Mouse (Mus musculus) spleen, adult 2 months (tissue): ENCODE data around the gene Slc37a3. TPM values are rescaled to one million over a fixed set of nuclear protein-coding genes. Genes with fewer than 3 reads are reported as not detected.

Source experiments
- DNase-seq, 2 experiments: peaks; one replicate each; pipeline versions ENCODE4 v3.0.0 to v3.0.0-alpha.2; 2012 to 2021; ENCODE audit warnings: low spot score in 2 of 2, low read depth in 1 of 2
- H3K27ac ChIP-seq: fragments of 200-500 bp; 2 replicates; pipeline ENCODE4 v1.5.1; 2012; ENCODE audit warnings: low read length, inconsistent platforms; ENCODE audit not compliant: insufficient read depth
- H3K27me3 ChIP-seq: fragments of 200-500 bp; 2 replicates; pipeline ENCODE4 v1.6.1; 2012; ENCODE audit warnings: mild to moderate bottlenecking, moderate library complexity, low read length, inconsistent platforms; ENCODE audit not compliant: control insufficient read depth, insufficient read depth
- H3K36me3 ChIP-seq: fragments of 200-500 bp; 2 replicates; pipeline ENCODE4 v1.6.1; 2012; ENCODE audit warnings: mild to moderate bottlenecking, low read length, inconsistent platforms; ENCODE audit not compliant: control insufficient read depth, insufficient read depth
- H3K4me1 ChIP-seq: fragments of 200-500 bp; 2 replicates; pipeline ENCODE4 v1.6.1; 2011; ENCODE audit warnings: inconsistent platforms; ENCODE audit not compliant: control insufficient read depth, insufficient read depth, insufficient read length
- H3K4me3 ChIP-seq: fragments of 200-500 bp; 2 replicates; pipeline ENCODE4 v1.5.1; 2011; ENCODE audit warnings: mild to moderate bottlenecking, inconsistent platforms; ENCODE audit not compliant: insufficient read depth, insufficient read length; ENCODE audit errors: extremely low read depth
- CTCF ChIP-seq: fragments of 200-500 bp; IDR thresholded peaks from 2 replicates; pipeline ENCODE4 v1.5.1; 2011; ENCODE audit warnings: mild to moderate bottlenecking, inconsistent platforms; ENCODE audit not compliant: insufficient read depth, insufficient read length, insufficient replicate concordance; ENCODE audit errors: extremely low read depth
- POLR2A ChIP-seq: fragments of 200-500 bp; IDR thresholded peaks from 2 replicates; pipeline ENCODE4 v1.6.1; 2011; ENCODE audit warnings: low read depth, low read length, inconsistent platforms
- WGBS: fragments of 180-500 bp; shearing (Covaris S2); methylation state at CpG from one replicate; pipeline ENCODE4 v1.1.7; 2018; 5-methylcytosine and 5-hydroxymethylcytosine counted together
- polyA plus RNA-seq: library from polyadenylated mRNA; depleted of rRNA; stranded (reverse); fragments of >200 nt; gene quantifications from 2 replicates; pipeline ENCODE4 v1.2.3, GENCODE M21; 2012

Slc37a3 gene
- polyA plus RNA-seq, 1 experiment = 10.3 TPM

DNA sequence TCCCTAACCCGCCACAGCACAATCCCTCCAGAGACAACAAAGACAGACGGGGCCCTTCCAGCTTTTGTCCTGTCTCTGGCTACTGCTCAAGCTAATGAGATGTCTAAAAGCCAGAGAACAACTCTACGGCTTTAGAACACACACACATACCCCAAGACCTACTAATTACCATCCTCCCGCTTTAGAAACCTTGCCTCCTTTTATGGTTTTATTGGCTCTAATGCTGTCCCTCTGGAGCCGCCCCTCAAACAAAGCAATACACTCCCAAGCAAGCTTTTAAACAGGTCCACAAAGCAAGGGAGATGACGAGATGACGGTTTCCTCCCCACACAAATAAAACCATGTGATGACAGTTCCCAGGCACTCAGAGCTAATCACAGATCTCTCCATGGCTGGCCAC, 32.0 kb downstream of the Slc37a3 start:
- 92% methylated on average over 7 of the region's 7 CpGs for WGBS
- Histone ChIP-seq H3K27me3 (no peaks in the 10 kb centered on the region), H3K4me3 (no peak overlapping the region), H3K27ac (no peak overlapping the region), H3K36me3 (peaks cover 17% of the 10 kb centered on the region), H3K4me1 (peaks cover 7% of the 10 kb centered on the region)
- no peak for DNase-seq
- TF ChIP-seq POLR2A (no peak), CTCF (no peak)

DNA sequence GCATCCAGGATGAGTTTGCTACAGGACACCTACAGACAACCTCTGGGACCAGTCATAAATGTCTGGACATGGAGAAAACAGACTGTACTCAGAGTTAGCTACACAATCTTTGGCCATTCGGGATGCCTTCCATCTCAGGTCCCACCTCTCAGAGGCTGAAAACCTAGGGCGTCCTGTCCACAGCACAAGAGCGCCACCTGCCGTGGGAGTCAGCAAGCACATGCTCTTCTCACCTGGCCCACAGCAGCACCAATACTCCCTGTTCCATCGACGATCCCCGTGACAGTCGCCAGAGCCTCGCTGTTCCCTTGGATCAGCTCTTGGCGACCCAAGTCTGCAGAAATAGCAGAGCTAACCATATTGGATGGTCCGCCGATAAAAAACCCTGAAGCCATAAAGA, 33.5 kb downstream of the Slc37a3 start:
- Histone ChIP-seq H3K27me3 (no peaks in the 10 kb centered on the region), H3K4me3 (no peak overlapping the region), H3K27ac (no peak overlapping the region), H3K36me3 (peaks cover 12% of the 10 kb centered on the region), H3K4me1 (peaks cover 7% of the 10 kb centered on the region)
- TF ChIP-seq POLR2A (no peak), CTCF (peak; percentile 99)
- DNase-seq = peak; percentile 56 to 79
- 20% methylated on average over 12 of the region's 12 CpGs for WGBS

- WGBS = 51% methylated on average over 2 of the region's 2 CpGs
- Histone ChIP-seq H3K27me3 (no peaks in the 10 kb centered on the region), H3K36me3 (peaks cover 16% of the 10 kb centered on the region), H3K4me1 (peaks cover under 1% of the 10 kb centered on the region; the same call in 1 of the 2 replicates), H3K27ac (no peak overlapping the region), H3K4me3 (no peak overlapping the region)
- no peak for DNase-seq
- TF ChIP-seq POLR2A = no peak
- TF ChIP-seq CTCF = no peak
Observed at GRCm38 (mm10) chr6:39341798-39342197, 35.7 kb downstream of the Slc37a3 start.

DNA sequence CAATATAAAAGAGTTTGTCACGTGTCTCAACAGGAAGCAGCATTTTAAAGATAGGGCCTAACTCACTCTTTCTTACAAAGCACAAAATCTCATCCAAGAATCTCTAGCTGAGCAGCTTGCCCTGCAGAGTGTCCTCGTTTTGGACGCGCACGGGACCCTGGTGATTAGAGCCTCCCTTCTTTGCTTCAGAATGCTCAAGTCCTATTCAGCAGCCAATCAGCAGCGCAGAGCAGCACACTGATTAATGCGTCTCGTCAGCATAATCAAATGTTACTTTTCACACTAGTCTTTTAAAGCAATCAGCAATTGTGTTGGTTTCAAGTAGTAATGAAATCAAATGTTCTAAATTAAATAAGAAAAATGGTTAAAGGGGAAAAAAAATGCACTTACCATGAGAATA, 39.1 kb downstream of the Slc37a3 start:
- H3K27ac ChIP-seq = no peak overlapping the region
- TF ChIP-seq POLR2A = no peak
- no peak for TF ChIP-seq CTCF
- H3K36me3 ChIP-seq = peaks cover 9% of the 10 kb centered on the region; the same call in 1 of the 2 replicates
- peaks cover 2% of the 10 kb centered on the region; the same call in 1 of the 2 replicates for H3K4me1 ChIP-seq
- no peak for DNase-seq
- no peaks in the 10 kb centered on the region for H3K27me3 ChIP-seq
- no peak overlapping the region for H3K4me3 ChIP-seq
- 92% methylated on average over 8 of the region's 8 CpGs for WGBS

GRCm38 (mm10) chr6:39334873-39335272, 42.6 kb downstream of the Slc37a3 start:
- TF ChIP-seq CTCF (no peak), POLR2A (no peak)
- H3K27me3 ChIP-seq = no peaks in the 10 kb centered on the region
- no peak overlapping the region for H3K4me3 ChIP-seq
- no peak for DNase-seq
- 81% methylated on average over 3 of the region's 3 CpGs for WGBS
- H3K27ac ChIP-seq = peak overlapping the region; percentile 53
- peaks cover 9% of the 10 kb centered on the region; the same call in 1 of the 2 replicates for H3K36me3 ChIP-seq
- peaks cover 13% of the 10 kb centered on the region; the same call in 1 of the 2 replicates for H3K4me1 ChIP-seq

GRCm38 (mm10) chr6:39334224-39334623, 43.3 kb downstream of the Slc37a3 start:
- Histone ChIP-seq H3K27ac (peak overlapping the region; percentile 65), H3K27me3 (no peaks in the 10 kb centered on the region), H3K4me3 (no peak overlapping the region), H3K36me3 (peaks cover 9% of the 10 kb centered on the region; the same call in 1 of the 2 replicates), H3K4me1 (peaks cover 13% of the 10 kb centered on the region; the same call in 1 of the 2 replicates)
- TF ChIP-seq CTCF (no peak), POLR2A (no peak)
- 28% methylated on average over 7 of the region's 7 CpGs for WGBS
- DNase-seq = peak; percentile 44 to 87

- Histone ChIP-seq H3K36me3 (peaks cover 6% of the 10 kb centered on the region; the same call in 1 of the 2 replicates), H3K4me3 (no peak overlapping the region), H3K4me1 (peaks cover 13% of the 10 kb centered on the region; the same call in 1 of the 2 replicates), H3K27ac (peak overlapping the region; percentile 24), H3K27me3 (no peaks in the 10 kb centered on the region)
- no peak for DNase-seq
- TF ChIP-seq CTCF (no peak), POLR2A (no peak)
- 58% methylated on average over 7 of the region's 7 CpGs for WGBS
Observed at GRCm38 (mm10) chr6:39331998-39332700, 45.3 kb downstream of the Slc37a3 start.
